Mouse (Mus musculus): ENCODE data around the gene Mfng.

GRCm38 (mm10) chr15:78785258-78785657, 12.0 kb upstream of the Mfng start:
- no peak for TF ChIP-seq FLI1 (IDR thresholded peaks at IDR 0.05; ENCODE audit: low read length)
- no peak for TF ChIP-seq GATA1 (IDR thresholded peaks at IDR 0.05; ENCODE audit: borderline replicate concordance, low read length)

Measured in megakaryocyte, embryonic 14.5 days (primary cell).